Mouse (Mus musculus) G1E (cell line): Measurements from ENCODE around the gene Ell.

ENCODE experiments used
- CTCF ChIP-seq: IDR thresholded peaks from 2 replicates; pipeline ENCODE4 v1.5.1; 2012; ENCODE audit warnings: low read depth, low read length, inconsistent platforms, mixed read lengths
- GATA1 ChIP-seq: IDR thresholded peaks from 2 replicates; pipeline ENCODE4 v1.6.1; 2012; ENCODE audit warnings: borderline replicate concordance, low read length, inconsistent platforms, mixed read lengths
- TAL1 ChIP-seq: conservative IDR thresholded peaks from 2 replicates; pipeline ENCODE4 v1.6.1; 2012; ENCODE audit warnings: low read depth, low read length, inconsistent platforms, mixed read lengths

DNA sequence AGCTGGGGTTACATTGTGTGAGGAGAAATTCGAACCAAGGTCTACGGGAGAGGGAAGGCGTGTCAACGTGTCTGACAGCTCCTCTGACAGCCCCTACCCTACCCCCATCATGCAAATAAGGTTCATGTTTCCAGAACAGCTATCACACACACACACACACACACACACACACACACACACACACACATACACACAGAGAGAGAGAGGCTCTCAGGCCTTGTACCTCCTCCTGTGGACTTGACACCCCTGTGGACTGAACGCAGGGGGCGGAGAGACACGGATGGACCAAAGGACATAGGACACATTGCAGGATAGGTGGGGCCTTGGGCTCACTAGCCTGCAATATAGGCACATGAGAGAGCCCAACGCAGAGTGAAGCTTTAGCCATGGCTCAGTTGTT lies 97.6 kb downstream of the Ell start:
- TF ChIP-seq CTCF: no peak
- no peak for TF ChIP-seq GATA1
- no peak for TF ChIP-seq TAL1
